Mouse (Mus musculus): ENCODE results near the gene Abhd10. TPM values are rescaled to one million over a fixed set of nuclear protein-coding genes. Genes with fewer than 3 reads are reported as not detected.

Gene Abhd10
- polyA plus RNA-seq, 1 experiment from 2014 or later: 35.5 TPM

DNA sequence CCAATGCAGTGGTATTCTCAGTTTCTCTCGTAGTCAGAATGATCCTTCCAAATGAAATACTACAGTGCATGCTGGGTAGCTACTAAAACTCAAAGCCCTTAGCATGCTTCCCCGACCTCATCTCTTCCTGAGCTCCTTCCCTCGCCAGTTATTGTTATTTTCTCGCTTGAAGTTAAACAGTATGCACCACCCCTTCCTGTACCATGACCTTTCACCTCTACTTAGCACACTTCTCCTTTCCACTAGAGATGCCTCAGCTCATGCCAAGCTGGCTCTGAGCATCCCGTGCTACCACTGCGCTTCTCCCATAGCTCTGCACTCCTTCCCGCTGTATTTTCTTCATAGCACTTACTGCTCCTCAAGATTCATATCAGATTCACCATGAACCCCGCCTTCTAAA, 4.9 kb downstream of the Abhd10 start:
- Histone ChIP-seq H3K4me2 (ENCODE audit: low read length) (no peak overlapping the region), H3K9me3 (replicated peaks; ENCODE audit: low read length) (no peaks in the 10 kb centered on the region), H3K9ac (ENCODE audit: low read depth, low read length) (no peak overlapping the region), H3K4me1 (replicated peaks; ENCODE audit: insufficient read depth, low read length) (no peaks in the 10 kb centered on the region), H3K27me3 (ENCODE audit: insufficient read depth, low read length) (no peaks in the 10 kb centered on the region), H3K27ac (no peak overlapping the region), H3K4me3 (replicated peaks; ENCODE audit: low read depth, low read length) (no peak overlapping the region), H3K36me3 (ENCODE audit: insufficient read depth, low read length) (peaks cover 17% of the 10 kb centered on the region)
- WGBS: 83% methylated on average over 8 of the region's 8 CpGs
- ATAC-seq (replicated peaks; ENCODE audit: low FRiP score, low read depth) (no peak), DNase-seq (ENCODE audit: low spot score) (no peak)
- no peak for TF ChIP-seq CTCF (IDR thresholded peaks at IDR 0.05; ENCODE audit: low read depth)

DNA sequence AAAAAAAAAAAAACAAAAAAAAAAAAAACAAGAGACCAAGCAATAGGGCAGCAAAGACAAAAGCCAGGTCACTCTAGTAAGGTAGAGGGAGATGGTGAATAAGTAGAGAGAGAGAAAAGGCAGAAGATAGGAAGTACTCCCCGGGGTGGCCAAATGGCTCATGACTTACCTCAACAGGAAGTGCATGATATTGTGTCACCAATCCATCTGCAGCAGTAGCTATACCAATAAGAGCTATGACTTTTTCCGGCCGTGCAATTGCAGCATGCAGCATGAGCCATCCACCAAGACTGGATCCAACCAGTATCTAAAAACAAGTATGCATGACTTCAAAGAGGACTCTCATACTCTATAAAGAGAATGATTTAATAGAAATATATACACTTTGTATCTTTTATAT, 6.0 kb downstream of the Abhd10 start:
- DNase-seq (ENCODE audit: low spot score) (no peak), ATAC-seq (replicated peaks; ENCODE audit: low FRiP score, low read depth) (no peak)
- TF ChIP-seq CTCF (IDR thresholded peaks at IDR 0.05; ENCODE audit: low read depth): no peak
- peaks cover 22% of the 10 kb centered on the region for H3K36me3 ChIP-seq (ENCODE audit: insufficient read depth, low read length)
- H3K9me3 ChIP-seq (replicated peaks; ENCODE audit: low read length): no peaks in the 10 kb centered on the region
- H3K9ac ChIP-seq (ENCODE audit: low read depth, low read length): no peak overlapping the region
- 94% methylated on average over 3 of the region's 3 CpGs for WGBS
- no peak overlapping the region for H3K27ac ChIP-seq
- H3K4me1 ChIP-seq (replicated peaks; ENCODE audit: insufficient read depth, low read length): no peaks in the 10 kb centered on the region
- no peaks in the 10 kb centered on the region for H3K27me3 ChIP-seq (ENCODE audit: insufficient read depth, low read length)
- H3K4me2 ChIP-seq (ENCODE audit: low read length): no peak overlapping the region
- H3K4me3 ChIP-seq (replicated peaks; ENCODE audit: low read depth, low read length): no peak overlapping the region

DNA sequence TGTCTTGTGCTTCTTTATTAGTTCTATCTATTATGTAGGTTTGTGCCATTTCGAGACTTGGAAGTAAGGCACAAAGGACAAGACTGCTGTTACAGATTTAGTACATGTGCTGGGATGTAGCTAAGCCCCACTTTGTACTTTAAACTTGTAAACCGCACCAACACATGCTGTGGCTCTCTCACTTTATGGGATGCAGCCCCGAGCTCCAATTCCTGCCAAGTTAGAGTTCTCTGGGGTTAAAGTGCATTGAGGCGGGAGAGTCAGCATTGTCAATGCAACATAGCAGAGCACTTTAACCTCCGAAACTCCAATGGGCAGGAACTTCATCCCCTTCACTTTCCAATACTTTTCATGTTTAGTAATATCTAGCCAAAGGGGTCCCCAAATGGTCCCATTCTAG, 13.6 kb downstream of the Abhd10 start:
- Histone ChIP-seq H3K4me3 (replicated peaks; ENCODE audit: low read depth, low read length) (no peak overlapping the region), H3K27ac (no peak overlapping the region), H3K4me2 (ENCODE audit: low read length) (no peak overlapping the region), H3K9me3 (replicated peaks; ENCODE audit: low read length) (no peaks in the 10 kb centered on the region), H3K9ac (ENCODE audit: low read depth, low read length) (no peak overlapping the region), H3K36me3 (ENCODE audit: insufficient read depth, low read length) (peaks cover 16% of the 10 kb centered on the region), H3K4me1 (replicated peaks; ENCODE audit: insufficient read depth, low read length) (no peaks in the 10 kb centered on the region; the same call in 1 of the 2 replicates), H3K27me3 (ENCODE audit: insufficient read depth, low read length) (no peaks in the 10 kb centered on the region)
- no peak for TF ChIP-seq CTCF (IDR thresholded peaks at IDR 0.05; ENCODE audit: low read depth)
- 73% methylated on average over 5 of the region's 5 CpGs for WGBS
- no peak for DNase-seq (ENCODE audit: low spot score)
- no peak for ATAC-seq (replicated peaks; ENCODE audit: low FRiP score, low read depth)

DNA sequence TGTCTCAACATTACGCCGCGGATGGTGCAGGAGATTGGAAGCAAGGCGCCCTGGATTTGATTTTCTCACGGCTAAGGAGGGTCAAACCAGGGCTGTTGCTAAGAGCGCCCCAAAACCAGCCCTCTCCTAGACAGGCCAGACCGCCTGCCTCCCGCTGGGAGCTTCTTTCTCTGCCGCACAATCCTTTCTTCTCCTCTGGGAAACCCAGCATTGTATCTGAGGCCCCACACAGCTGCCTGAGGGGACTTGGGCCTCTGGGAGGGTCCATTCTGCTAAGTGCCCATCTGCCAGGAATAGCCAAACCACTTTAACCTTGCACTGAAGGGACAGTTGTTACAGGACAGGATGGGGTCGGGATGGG, 18.0 kb downstream of the Abhd10 start:
- TF ChIP-seq CTCF (IDR thresholded peaks at IDR 0.05; ENCODE audit: low read depth): no peak
- Histone ChIP-seq H3K27me3 (ENCODE audit: insufficient read depth, low read length) (no peaks in the 10 kb centered on the region), H3K36me3 (ENCODE audit: insufficient read depth, low read length) (no peaks in the 10 kb centered on the region), H3K4me1 (replicated peaks; ENCODE audit: insufficient read depth, low read length) (peaks cover 5% of the 10 kb centered on the region; the same call in 1 of the 2 replicates), H3K4me2 (ENCODE audit: low read length) (peak overlapping the region; percentile 88), H3K9me3 (replicated peaks; ENCODE audit: low read length) (no peaks in the 10 kb centered on the region), H3K9ac (ENCODE audit: low read depth, low read length) (peak overlapping the region; percentile 55), H3K4me3 (replicated peaks; ENCODE audit: low read depth, low read length) (peak overlapping the region; percentile 38), H3K27ac (no peak overlapping the region)
- ATAC-seq (replicated peaks; ENCODE audit: low FRiP score, low read depth) (peak; percentile 37; the same call in 1 of the 2 replicates), DNase-seq (ENCODE audit: low spot score) (peak; percentile 8)
- 2% methylated on average over 10 of the region's 10 CpGs for WGBS

DNA sequence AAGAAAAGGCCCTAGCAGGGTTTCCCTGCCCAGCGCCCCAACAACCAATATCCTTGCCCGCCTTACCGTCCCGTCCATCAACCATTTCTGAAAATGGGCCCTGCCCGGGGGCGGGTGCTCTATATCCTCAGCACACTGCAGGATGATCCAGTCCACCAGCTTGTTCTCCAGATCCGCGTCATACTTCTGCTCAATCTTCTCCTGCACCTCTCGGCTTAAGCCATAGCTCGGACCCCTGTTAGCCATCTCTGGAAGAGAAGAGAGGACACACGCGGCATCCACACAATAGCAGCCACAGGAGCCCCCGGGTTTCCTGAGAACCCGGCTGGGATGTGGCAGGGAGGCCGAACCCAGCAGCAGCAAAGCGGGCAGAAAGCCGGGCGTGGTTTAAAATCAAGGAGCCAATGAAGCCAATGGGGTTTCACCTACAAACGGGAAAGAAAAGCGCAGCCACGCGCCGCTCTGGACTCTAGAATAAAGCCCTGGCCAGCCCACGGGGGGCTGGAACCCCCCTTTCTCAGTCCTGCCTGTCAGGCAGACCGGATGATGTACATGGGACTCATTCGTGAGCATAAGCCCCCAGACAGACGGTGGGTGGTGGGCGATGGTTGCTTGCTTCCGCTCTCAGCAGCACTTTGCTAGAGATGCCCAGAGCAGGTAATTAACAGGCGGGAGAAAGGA, 18.6 kb downstream of the Abhd10 start, which contains the start of gene Tagln3:
TSS of gene Tagln3 (minus strand) at position 548 of the 681 bp plus-strand sequence.
- ATAC-seq (replicated peaks; ENCODE audit: low FRiP score, low read depth) (peak; percentile 50; the same call in 1 of the 2 replicates), DNase-seq (ENCODE audit: low spot score) (peak; percentile 65)
- no peak for TF ChIP-seq CTCF (IDR thresholded peaks at IDR 0.05; ENCODE audit: low read depth)
- Histone ChIP-seq H3K9me3 (replicated peaks; ENCODE audit: low read length) (no peaks in the 10 kb centered on the region), H3K4me1 (replicated peaks; ENCODE audit: insufficient read depth, low read length) (peaks cover 5% of the 10 kb centered on the region; the same call in 1 of the 2 replicates), H3K27me3 (ENCODE audit: insufficient read depth, low read length) (no peaks in the 10 kb centered on the region), H3K4me2 (ENCODE audit: low read length) (peak within 1 kb of the TSS; percentile 88), H3K27ac (no peak within 1 kb of the TSS), H3K9ac (ENCODE audit: low read depth, low read length) (peak within 1 kb of the TSS; percentile 55), H3K36me3 (ENCODE audit: insufficient read depth, low read length) (no peaks in the 10 kb centered on the region), H3K4me3 (replicated peaks; ENCODE audit: low read depth, low read length) (peak within 1 kb of the TSS; percentile 38)
- WGBS: under 1% methylated on average over 30 of the region's 30 CpGs

DNA sequence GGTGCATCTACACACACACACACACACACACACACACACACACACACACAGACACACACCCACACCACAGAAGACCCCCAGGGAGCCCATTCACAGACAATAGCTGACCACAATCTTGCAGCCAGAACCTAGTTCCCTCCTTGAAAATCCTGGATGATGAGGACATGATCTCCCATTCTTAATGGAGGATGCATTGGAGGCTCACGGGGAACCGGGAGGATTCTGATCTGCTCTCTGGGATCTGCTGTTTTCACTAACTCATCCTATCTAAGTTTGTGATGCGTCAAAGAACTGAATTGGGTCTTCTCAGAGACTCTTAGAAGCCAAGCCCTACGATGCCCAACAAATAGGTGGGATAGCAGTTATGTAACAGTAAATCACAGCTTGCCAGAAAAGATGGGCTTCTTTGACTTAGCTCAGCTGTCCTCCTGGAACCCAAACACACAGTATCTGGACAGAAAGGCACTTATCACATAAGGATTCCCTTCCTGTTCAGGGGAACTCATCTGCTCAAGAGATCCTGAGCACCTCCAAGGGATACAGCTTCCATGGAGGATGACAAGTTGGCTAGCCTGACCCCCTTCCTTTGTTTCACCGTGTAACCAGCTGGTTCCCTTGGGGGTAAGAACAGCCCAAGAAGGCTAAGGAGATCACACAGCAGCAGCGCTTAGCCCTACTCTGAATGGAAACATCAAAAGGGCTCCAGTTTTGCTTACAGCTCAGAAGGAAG, 19.4 kb downstream of the Abhd10 start:
- TF ChIP-seq CTCF (IDR thresholded peaks at IDR 0.05; ENCODE audit: low read depth): no peak

More for the DNA sequence above, 19.4 kb downstream of the Abhd10 start:
- no peak overlapping the region for H3K27ac ChIP-seq
- ATAC-seq (replicated peaks; ENCODE audit: low FRiP score, low read depth) (no peak), DNase-seq (ENCODE audit: low spot score) (no peak)
- H3K4me2 ChIP-seq (ENCODE audit: low read length): peak overlapping the region; percentile 88
- no peaks in the 10 kb centered on the region for H3K36me3 ChIP-seq (ENCODE audit: insufficient read depth, low read length)
- WGBS: 63% methylated on average over 6 of the region's 6 CpGs
- H3K4me3 ChIP-seq (replicated peaks; ENCODE audit: low read depth, low read length): peak overlapping the region; percentile 38; the same call in 1 of the 2 replicates
- H3K9me3 ChIP-seq (replicated peaks; ENCODE audit: low read length): no peaks in the 10 kb centered on the region
- no peak overlapping the region for H3K9ac ChIP-seq (ENCODE audit: low read depth, low read length)
- H3K27me3 ChIP-seq (ENCODE audit: insufficient read depth, low read length): no peaks in the 10 kb centered on the region
- peaks cover 5% of the 10 kb centered on the region; the same call in 1 of the 2 replicates for H3K4me1 ChIP-seq (replicated peaks; ENCODE audit: insufficient read depth, low read length)
